Mouse (Mus musculus) CD8-positive naive resting alpha-beta T cell, adult 2 months (primary cell): ENCODE measurements around the gene Irgm2.

Experiments
- DNase-seq, 2 experiments: peaks; one replicate each; pipeline ENCODE4 v3.0.0; 2022; ENCODE audit warnings: low read depth in 2 of 2, low spot score in 2 of 2

Gene Irgm2

GRCm38 (mm10) chr11:58260156-58260555 is 60.7 kb downstream of the Irgm2 start:
- DNase-seq, result no peak

DNA sequence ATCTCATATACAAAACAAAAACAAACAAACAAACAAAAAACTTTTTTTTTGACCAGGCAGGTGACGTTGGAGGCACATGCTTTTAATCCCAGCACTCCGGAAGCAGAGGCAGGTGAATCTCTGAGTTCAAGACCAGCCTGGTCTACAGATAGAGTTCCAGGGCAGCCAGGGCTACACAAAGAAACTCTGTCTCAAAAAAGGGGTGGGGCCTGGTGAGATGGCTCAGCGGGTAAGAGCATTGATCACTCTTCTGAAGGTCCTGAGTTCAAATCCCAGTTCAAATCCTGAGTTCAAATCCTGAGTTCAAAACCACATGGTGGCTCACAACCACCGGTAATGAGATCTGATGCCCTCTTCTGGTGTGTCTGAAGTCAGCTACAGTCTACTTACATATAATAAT is 62.4 kb downstream of the Irgm2 start:
- DNase-seq, result no peak

GRCm38 (mm10) chr11:58262336-58262735 is 62.9 kb downstream of the Irgm2 start:
- no peak for DNase-seq

DNA sequence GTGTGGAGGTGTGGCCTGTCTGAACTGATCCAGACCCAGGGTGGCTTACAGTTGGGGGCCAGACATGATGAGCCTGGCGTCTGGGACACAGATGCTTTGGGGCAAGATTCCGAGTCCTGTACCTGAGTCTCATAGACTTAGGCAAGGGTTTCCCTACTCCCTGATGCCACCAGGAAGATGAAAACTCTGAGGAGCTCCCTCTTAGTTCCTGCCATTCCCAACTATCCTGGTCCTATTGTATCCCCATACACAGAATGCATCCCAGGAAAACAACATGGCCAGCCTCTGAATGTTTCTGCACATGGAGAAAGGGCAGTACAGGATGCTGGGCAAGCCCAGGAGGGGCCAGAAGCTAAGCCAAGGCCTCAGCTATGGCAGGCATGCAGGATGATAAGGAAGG is 64.1 kb downstream of the Irgm2 start:
- no peak for DNase-seq

- DNase-seq, result no peak
Measured at GRCm38 (mm10) chr11:58264546-58264945, 65.1 kb downstream of the Irgm2 start.

GRCm38 (mm10) chr11:58268285-58268684 is 68.9 kb downstream of the Irgm2 start:
- DNase-seq, result no peak
